Mouse (Mus musculus) thymus, postnatal 25 days (tissue): ENCODE data around the gene Clca3a1.
A peak's percentile ranks its signal among the peaks of the same experiment; 100 is the strongest.
"Not testable (repeated sequence)": the region's sequence is repeated elsewhere in the genome, so short reads cannot be mapped to it uniquely, and the experiment has no call there.

Experiments
- DNase-seq: peaks from one replicate; pipeline ENCODE4 v3.0.0; 2022

Gene Clca3a1

GRCm38 (mm10) chr3:144760592-144761309, at the start of gene Clca3a1:
Gene Clca3a1 (minus strand): TSS chr3:144760977.
- no peak for DNase-seq

GRCm38 (mm10) chr3:144808153-144808925, 47.6 kb upstream of the Clca3a1 start:
- DNase-seq, result not testable (repeated sequence)

GRCm38 (mm10) chr3:144806626-144807025, 45.8 kb upstream of the Clca3a1 start:
- not testable (repeated sequence) for DNase-seq

- DNase-seq, result no peak
Observed at GRCm38 (mm10) chr3:144801861-144802260, 41.1 kb upstream of the Clca3a1 start.

- no peak for DNase-seq
Observed at GRCm38 (mm10) chr3:144785181-144786148, 24.7 kb upstream of the Clca3a1 start.

- DNase-seq, result no peak
Observed at GRCm38 (mm10) chr3:144765161-144765560, 4.4 kb upstream of the Clca3a1 start.

GRCm38 (mm10) chr3:144761454-144761853, 677 bp upstream of the Clca3a1 start:
- DNase-seq, result no peak

GRCm38 (mm10) chr3:144759719-144760118, 1.1 kb downstream of the Clca3a1 start:
- no peak for DNase-seq

GRCm38 (mm10) chr3:144756103-144756502, 4.7 kb downstream of the Clca3a1 start:
- DNase-seq, result not testable (repeated sequence)

- peak; percentile 13 for DNase-seq
Observed at GRCm38 (mm10) chr3:144753120-144753519, 7.7 kb downstream of the Clca3a1 start.

- DNase-seq, result not testable (repeated sequence)
Observed at GRCm38 (mm10) chr3:144749062-144749963, 11.5 kb downstream of the Clca3a1 start.

- not testable (repeated sequence) for DNase-seq
Observed at GRCm38 (mm10) chr3:144747706-144748105, 13.1 kb downstream of the Clca3a1 start.

GRCm38 (mm10) chr3:144738396-144738795, 22.4 kb downstream of the Clca3a1 start:
- DNase-seq, result not testable (repeated sequence)

- DNase-seq, result peak; percentile 26
Observed at GRCm38 (mm10) chr3:144736831-144737230, 23.9 kb downstream of the Clca3a1 start.

- peak; percentile 58 for DNase-seq
Observed at GRCm38 (mm10) chr3:144723455-144723854, 37.3 kb downstream of the Clca3a1 start.

GRCm38 (mm10) chr3:144722566-144722965, 38.2 kb downstream of the Clca3a1 start:
- DNase-seq, result not testable (repeated sequence)

- DNase-seq, result no peak
Observed at GRCm38 (mm10) chr3:144721860-144722256, 38.9 kb downstream of the Clca3a1 start.

GRCm38 (mm10) chr3:144721077-144721859, 39.5 kb downstream of the Clca3a1 start:
- no peak for DNase-seq

GRCm38 (mm10) chr3:144719901-144720747, 40.7 kb downstream of the Clca3a1 start, which contains the start of gene Sh3glb1:
Gene Sh3glb1 (minus strand): TSS chr3:144720335.
- DNase-seq, result peak; percentile 98
